Mouse (Mus musculus): ENCODE measurements around the gene Erich4. TPM values are rescaled to one million over a fixed set of nuclear protein-coding genes. Genes with fewer than 3 reads are reported as not detected.
"Not testable (repeated sequence)": the region's sequence is repeated elsewhere in the genome, so short reads cannot be mapped to it uniquely, and the experiment has no call there.

The Erich4 gene
- total RNA-seq, 2 experiments from 2014 or later = 0.39 TPM; not detected in 1

DNA sequence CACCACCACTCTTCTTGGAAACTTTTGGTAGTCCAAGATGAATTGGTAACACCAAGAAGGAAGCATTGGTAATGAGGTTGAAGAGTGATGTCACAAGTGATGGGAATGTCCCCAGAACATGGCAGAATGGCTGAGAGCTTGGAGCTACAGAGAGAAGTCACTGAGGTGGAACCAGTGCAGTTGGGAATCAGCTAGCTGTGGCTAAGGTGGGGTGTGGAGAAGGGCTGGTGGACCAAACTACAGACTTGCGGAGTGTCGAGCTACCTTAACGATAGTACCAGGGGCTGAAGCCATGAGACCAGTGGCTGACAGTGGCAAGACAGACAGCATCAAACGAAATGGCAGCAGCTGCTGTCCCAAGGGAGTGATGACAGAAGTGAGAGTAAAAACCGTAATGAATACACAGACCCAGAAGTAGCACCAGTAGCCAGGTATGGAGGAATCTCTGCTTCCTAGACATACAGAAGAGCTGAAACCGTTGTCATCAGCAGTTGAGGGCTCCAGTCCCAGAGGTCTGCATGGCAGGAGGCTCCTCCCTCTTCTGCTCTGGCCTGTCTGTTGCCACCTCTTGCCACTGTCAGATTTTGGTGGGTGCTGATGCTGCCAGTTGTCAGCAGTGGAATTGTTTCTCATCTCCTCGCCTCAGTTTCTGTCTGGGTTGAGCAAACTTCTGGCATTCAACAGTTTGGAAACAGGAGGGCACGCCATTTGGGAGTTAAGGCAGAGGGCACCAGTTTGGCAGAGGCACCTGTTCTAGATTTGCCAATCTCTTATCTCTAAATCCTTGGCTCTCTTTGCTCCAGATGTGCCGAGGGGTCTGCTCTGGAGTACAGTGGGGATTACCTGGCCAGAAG lies 30.1 kb downstream of the Erich4 start:
- no peak for DNase-seq (ENCODE audit: extremely low spot score in 1 of 2, low spot score in 1 of 2)

- no peak for DNase-seq (ENCODE audit: extremely low spot score in 1 of 2, low spot score in 1 of 2)
Measured at GRCm38 (mm10) chr7:25584651-25585050, 31.0 kb downstream of the Erich4 start.

DNA sequence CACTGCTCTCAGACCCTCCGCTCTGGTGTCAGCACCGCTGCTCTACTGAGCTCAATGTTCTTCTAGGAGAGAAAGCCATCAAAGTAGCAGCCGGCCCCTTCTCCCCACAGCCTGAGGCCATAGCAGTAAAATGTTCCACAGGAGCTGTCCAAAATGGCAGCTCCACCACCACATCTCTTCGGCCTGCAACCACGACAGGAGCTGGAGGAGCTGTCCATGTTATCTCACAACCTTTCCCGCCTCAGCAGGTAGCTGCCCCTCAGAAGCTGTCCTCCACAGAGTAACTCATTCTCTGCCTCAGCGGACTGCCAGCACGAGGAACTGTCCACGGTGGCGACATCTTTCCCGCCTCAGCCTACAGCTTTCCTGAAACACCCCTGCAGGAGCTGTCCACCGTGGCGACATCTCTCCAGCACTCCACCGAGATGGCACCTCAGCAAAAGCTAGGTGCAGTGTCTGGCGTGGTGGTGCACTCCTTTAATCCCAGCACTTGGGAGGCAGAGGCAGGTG lies 33.3 kb downstream of the Erich4 start:
- no peak for DNase-seq (ENCODE audit: extremely low spot score in 1 of 2, low spot score in 1 of 2)

DNA sequence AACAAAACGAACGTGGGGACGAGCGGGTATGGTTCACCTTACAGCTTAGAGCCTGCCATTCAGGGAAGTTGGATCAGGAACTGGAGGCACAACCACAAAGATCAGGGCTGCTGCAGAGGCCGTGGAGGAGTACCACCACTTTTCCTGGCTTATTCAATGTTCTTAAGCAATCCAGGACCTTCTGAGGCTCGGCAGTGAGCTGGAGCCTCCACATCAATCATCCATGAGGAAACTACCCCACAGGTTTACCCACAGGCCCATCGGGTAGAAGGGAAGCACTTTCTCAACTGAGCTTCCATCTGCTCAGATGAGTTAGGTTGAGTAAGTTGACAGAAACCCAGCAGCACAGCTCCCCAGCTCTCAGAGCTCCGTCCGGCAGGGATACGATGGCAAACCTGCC lies 36.3 kb downstream of the Erich4 start:
- no peak for DNase-seq (ENCODE audit: extremely low spot score in 1 of 2, low spot score in 1 of 2)

GRCm38 (mm10) chr7:25576793-25577437 lies 38.8 kb downstream of the Erich4 start:
- not testable (repeated sequence) for DNase-seq (ENCODE audit: extremely low spot score in 1 of 2, low spot score in 1 of 2)

DNA sequence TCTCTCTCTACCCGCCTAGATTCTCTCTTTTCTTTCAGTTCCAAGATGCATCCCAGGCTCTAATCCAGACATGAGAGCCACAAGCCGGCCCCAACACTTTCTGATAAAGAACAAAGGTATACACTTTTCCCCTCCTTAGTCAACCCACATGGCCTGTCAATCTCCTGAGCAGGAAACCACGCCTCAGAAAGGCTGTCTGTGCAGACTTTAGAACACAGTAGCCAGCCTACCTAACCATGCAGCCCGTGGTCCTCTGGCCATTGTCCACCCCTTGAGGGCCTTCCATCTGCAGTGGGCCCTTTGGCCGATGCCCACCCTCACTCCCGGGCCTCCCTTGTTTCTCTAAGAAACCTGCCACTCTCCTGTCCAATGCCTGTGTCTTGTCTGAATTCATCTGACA lies 39.4 kb downstream of the Erich4 start:
- DNase-seq (ENCODE audit: extremely low spot score in 1 of 2, low spot score in 1 of 2) = not testable (repeated sequence)

DNA sequence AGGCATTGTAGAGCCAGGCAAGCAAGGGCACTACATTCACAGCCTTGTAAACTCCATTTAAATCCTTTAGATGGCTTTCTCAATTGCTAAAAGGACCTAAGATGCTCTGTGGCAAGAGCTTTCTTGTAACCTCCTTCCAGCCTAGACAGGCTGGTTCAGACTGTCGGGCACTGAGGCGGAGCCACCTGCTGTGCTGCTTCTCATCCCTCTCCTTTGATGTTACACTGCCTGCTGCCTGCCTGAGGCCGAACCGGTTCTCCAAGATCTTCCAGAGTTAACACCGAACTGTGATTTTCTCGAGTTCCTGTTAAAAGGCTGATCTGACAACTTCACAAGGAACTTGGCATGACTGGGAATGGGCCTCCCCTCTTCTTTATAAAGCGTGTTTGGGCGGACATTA lies 39.8 kb downstream of the Erich4 start:
- DNase-seq (ENCODE audit: extremely low spot score in 1 of 2, low spot score in 1 of 2) = no peak

GRCm38 (mm10) chr7:25575105-25575504 lies 40.6 kb downstream of the Erich4 start:
- no peak for DNase-seq (ENCODE audit: extremely low spot score in 1 of 2, low spot score in 1 of 2)

GRCm38 (mm10) chr7:25573806-25574205 lies 41.9 kb downstream of the Erich4 start:
- not testable (repeated sequence) for DNase-seq (ENCODE audit: extremely low spot score in 1 of 2, low spot score in 1 of 2)

GRCm38 (mm10) chr7:25568721-25569120 lies 47.0 kb downstream of the Erich4 start:
- no peak for DNase-seq (ENCODE audit: extremely low spot score in 1 of 2, low spot score in 1 of 2)

Other genes with a start within 250 kb of the Erich4 start
- not detected for gene Cnfn, start 246.2 kb downstream of the Erich4 start, total RNA-seq (2021)
- 1 to 10 TPM; 7.0 to 7.8 TPM for gene Lipe, start 217.2 kb downstream of the Erich4 start, total RNA-seq (2021)
- gene Cxcl17, start 203.0 kb downstream of the Erich4 start, total RNA-seq (2021) = not detected
- 1 to 10 TPM; 3.1 TPM for gene Ceacam1, start 138.3 kb downstream of the Erich4 start, total RNA-seq (2021)
- under 1 TPM; 0.27 to 0.28 TPM for gene Ceacam2, start 76.0 kb downstream of the Erich4 start, total RNA-seq (2021)
- gene Dmac2, start 3.5 kb upstream of the Erich4 start, total RNA-seq (2021) = 10 to 100 TPM; 48.7 to 54.5 TPM
- gene B3gnt8, start 10.8 kb upstream of the Erich4 start, total RNA-seq (2021) = 1 to 10 TPM; 2.0 to 2.3 TPM
- gene Bckdha, start 43.1 kb upstream of the Erich4 start, total RNA-seq (2021) = 10 to 100 TPM; 40.1 to 45.5 TPM
- 10 to 100 TPM; 26.4 to 30.5 TPM for gene Exosc5, start 43.3 kb upstream of the Erich4 start, total RNA-seq (2021)
- gene Tmem91, start 59.3 kb upstream of the Erich4 start, total RNA-seq (2021) = 10 to 100 TPM; 12.7 to 16.5 TPM
- gene B9d2, start 64.9 kb upstream of the Erich4 start, total RNA-seq (2021) = 10 to 100 TPM; 25.2 to 25.7 TPM
- 1 to 10 TPM; 7.0 to 8.6 TPM for gene Tgfb1, start 71.1 kb upstream of the Erich4 start, total RNA-seq (2021)
- gene Ccdc97, start 103.2 kb upstream of the Erich4 start, total RNA-seq (2021) = 10 to 100 TPM; 54.6 to 58.5 TPM
- 100 to 1,000 TPM; 103 to 114 TPM for gene Hnrnpul1, start 138.9 kb upstream of the Erich4 start, total RNA-seq (2021)
- 10 to 100 TPM; 37.2 to 43.5 TPM for gene Axl, start 172.8 kb upstream of the Erich4 start, total RNA-seq (2021)
- gene Cyp2s1, start 201.0 kb upstream of the Erich4 start, total RNA-seq (2021) = 1 to 10 TPM; 1.2 to 1.3 TPM